Mouse (Mus musculus) CD8-positive naive resting alpha-beta T cell, adult 2 months (primary cell): Measurements from ENCODE around the gene Haspin.

Experiments
- DNase-seq, 2 experiments: peaks; one replicate each; pipeline ENCODE4 v3.0.0; 2022; ENCODE audit warnings: low read depth in 2 of 2, low spot score in 2 of 2

Gene Haspin

DNA sequence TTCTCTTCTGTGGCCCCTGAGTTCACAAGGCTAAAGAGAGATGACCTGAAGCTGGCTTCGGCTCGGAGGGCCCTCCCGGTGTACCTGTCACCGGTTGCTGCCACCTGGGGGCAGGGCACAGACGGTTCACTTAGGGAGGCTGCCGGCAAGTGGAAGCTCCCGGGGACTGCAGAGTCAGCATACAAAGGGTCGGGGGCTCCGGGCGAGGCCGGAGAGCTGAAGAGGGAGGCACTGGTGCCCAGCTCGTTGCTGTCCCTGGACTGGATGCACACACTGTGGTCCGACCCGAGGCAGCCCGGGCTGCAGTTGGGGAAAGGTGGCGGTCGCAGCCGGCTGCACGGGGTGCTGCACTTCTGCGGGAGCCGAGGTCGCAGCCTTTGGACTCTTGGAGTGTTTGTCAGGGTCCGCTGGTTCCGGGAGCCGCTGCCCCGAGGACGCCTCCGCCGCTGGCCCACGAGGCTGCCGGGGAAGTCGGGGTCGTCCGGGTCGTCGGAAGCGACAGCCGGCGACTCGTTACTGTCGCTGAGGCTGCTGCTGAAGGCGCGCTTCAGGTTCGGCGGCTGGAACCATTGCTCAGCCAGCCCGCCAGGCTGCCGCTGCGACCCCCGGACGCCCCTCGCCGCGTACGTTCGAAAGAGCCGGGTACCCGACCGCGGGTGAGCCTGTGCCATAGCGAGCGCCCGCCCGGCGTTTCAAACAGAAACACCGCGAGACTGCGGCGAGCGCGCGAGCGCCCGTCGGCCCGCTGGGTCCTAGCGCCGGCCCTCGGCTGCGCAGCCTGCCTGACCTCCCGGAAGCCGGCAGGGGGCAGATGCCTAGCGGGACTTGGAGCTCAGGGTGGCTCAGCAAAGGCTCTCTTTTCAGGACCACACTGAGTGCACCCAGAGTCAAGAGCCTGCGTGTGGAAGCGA, at the start of gene Haspin:
Gene Haspin, minus strand, starts transcription at position 704 of the 911 bp plus-strand sequence.
- DNase-seq, result peak; percentile 86 to 92

DNA sequence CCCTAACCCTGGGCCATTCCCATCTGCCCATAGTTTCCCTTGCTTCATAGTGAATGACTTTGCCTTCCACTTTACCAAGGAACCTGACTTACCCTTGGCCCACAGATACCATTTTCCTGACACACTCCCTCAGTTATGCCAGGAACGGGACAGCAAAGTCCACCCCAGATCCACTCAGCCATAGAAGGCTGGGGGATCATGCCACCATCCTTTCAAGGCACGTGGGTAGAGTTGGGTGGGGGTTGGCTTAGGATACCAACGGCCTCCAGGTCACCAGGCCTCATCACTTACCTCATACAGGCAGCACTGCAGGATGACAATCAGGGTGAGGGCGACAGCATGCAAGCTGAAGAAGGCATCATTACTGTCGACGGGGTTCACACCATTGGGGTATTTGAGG, 49.1 kb upstream of the Haspin start:
- no peak for DNase-seq

GRCm38 (mm10) chr11:73185872-73186615, 48.0 kb upstream of the Haspin start:
- DNase-seq, result no peak

GRCm38 (mm10) chr11:73177895-73178294, 39.8 kb upstream of the Haspin start:
- no peak for DNase-seq

GRCm38 (mm10) chr11:73177509-73177875, 39.4 kb upstream of the Haspin start:
- DNase-seq, result no peak

DNA sequence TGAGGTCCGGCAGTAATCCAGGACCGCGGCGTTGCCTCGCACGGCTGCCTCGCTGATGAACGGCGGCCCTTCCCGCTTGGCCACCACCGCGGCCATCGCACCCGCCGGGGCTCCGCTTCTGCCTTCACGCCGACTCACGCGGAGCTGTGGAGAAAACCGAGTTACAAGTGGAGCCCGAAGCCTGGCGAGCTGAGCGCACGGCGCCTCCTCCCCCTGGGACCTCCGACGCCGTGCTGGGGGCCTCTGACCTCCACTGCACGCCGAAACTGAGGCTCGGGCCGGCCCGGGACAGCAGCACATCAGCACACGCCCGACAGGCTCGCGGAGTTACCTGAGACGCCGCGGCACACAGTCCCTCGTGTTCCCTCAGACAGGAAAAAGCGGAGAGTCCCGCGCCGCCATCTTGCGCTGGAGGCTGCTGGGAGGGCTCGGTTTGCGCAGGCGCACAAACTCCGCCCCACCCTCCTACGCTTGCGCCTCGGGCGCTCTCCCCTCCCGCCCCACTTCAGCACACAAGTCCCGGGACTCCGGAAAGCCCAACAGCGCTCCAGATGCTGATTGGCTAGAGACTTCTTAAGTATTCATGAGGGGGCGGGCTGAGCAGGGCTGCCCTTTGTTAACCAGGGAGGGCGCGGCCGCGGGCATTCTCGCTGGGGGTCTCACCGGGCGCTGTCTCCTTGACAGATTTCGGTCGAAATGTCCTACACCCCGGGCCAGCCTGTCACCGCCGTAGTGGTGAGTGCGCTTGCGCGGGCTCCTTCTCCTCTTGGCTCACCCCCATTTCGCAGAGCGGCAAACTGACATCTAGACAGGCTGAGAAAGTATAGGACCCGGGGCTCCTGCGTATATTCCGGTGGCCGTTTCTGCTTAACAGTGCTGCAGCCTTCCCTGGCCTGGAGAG, 38.8 kb upstream of the Haspin start, which contains the start of the genes Emc6 and Tax1bp3:
Gene Emc6, minus strand, starts transcription at position 430 of the 901 bp plus-strand sequence.
Gene Tax1bp3, plus strand, starts transcription at position 476 of the 901 bp plus-strand sequence.
- DNase-seq, result peak; percentile 94 to 95

DNA sequence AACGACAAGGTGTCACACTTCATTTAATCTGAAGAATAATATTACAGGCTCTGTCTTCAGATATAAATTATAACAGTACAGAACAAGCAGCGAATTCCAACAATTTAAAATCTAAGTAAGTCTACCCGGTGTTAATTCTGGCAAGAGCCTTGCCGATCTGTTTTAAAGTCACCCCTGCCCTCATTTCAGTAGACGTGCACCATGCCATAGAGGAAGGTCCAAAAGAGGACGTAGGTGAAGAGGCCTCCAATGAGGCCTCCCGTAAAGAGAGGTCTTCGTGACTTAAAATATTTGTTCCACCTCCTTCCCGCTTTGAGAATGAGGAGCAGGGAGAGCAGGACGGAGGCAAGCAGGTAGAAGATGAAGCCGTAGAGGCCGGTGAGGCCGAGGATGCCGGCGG, 38.1 kb upstream of the Haspin start:
- DNase-seq, result no peak

DNA sequence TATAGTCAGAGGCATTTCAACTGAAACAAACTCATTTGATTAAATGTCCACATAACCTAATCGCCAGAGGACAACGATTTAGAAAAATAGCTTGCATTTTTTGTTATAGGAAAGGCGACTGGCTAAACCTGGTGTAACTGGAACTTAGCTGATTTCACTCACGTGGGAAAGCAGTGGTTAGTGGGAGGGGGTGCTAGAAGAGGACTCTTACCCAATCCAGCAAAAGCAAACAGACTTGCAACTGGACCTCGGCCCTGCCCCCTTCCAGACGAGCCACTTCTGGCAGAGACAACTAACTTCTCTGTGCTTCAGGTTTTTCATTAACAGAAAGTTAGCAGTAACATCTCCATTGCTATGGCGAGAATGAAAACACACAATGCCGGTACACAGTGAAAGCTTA, 37.5 kb upstream of the Haspin start:
- DNase-seq, result no peak

DNA sequence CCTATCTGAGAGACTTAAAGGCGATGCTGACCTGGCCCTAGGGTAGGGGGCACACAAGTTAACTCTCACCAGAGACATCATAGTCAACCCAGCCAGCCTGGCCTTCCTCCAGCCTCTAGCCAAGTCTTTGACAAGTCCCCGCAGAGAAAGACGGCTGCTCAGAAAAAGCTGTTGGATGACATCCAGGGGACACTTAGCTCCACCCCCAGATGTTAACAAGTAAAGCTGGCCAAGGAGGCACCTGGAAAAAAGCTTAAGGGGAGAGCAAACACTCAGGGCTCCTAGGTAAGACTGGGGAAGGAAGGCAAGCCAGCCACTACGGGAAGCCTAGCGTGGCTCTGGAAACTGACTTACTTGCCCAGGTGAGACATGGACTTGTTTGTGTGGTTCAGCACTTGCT, 34.1 kb upstream of the Haspin start:
- no peak for DNase-seq

- peak; percentile 28 to 51 for DNase-seq
These were observed 31.1 kb upstream of the Haspin start for GRCm38 (mm10) chr11:73169231-73169630.

GRCm38 (mm10) chr11:73168576-73168975, 30.5 kb upstream of the Haspin start:
- DNase-seq, result no peak

GRCm38 (mm10) chr11:73168071-73168470, 30.0 kb upstream of the Haspin start:
- no peak for DNase-seq

- no peak for DNase-seq
These were observed 24.2 kb upstream of the Haspin start for GRCm38 (mm10) chr11:73162284-73162683.

- no peak for DNase-seq
These were observed 23.5 kb upstream of the Haspin start for GRCm38 (mm10) chr11:73161616-73162015.

DNA sequence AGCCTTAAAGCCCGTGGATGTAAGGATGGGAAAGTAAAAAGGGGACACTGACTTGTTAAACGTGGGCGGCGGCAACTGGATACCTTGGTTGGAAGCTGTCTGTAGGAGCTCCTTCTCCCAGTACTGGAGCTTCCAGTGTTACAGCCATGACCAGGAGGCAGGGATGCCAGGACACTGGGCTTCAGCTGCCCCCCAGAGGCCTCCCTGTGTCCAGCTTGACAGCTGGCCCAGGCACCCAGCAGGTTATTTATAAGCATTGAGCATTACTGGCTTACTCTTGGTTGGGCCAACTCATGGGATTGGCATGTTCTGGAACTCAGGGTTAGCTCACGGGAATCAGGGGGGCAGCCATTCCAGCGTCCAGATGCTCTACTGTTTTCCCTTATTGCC, 22.7 kb upstream of the Haspin start:
- DNase-seq, result no peak

DNA sequence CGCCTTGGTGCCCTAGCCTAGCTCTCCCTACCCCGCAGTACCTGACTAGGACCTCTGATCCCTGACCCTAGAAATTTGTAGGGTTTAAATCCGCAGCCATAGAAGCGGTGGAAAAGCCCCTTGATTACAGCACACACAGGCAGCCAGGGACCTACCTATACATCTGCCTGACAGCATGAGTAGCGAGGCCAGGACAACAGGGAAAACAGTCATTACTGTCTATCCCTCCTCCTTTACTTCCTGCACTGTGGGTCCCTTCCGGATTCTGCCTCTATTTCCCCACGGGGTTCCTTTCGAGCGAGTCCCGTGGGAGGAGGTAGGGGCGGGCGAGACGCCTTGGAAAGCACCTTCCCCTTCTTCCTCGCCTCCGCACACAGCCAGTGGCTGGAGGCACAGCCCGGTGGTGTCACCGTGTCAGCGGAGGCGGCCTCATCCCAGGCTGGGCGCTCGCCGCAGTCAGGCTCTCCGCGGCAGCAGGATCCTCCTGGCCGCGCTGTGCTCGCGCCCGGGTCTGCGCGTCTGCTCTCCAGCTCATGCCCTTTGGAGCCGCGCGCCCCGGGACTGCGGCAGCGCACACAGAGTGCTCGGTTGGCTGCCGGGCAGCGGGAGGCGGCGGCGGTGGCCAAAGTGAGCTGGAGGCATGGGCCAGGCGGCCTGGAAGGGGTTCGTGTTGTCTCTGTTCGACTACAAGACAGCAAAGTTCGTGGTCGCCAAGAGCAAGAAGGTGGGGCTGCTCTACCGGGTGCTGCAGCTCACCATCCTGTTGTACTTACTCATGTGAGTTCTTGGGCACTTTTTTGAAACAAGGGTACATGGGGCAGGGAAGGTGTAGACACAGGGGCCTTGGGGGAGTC, 22.1 kb upstream of the Haspin start, which contains the start of gene P2rx5:
Gene P2rx5, plus strand, starts transcription at position 465 of the 854 bp plus-strand sequence.
- no peak for DNase-seq

DNA sequence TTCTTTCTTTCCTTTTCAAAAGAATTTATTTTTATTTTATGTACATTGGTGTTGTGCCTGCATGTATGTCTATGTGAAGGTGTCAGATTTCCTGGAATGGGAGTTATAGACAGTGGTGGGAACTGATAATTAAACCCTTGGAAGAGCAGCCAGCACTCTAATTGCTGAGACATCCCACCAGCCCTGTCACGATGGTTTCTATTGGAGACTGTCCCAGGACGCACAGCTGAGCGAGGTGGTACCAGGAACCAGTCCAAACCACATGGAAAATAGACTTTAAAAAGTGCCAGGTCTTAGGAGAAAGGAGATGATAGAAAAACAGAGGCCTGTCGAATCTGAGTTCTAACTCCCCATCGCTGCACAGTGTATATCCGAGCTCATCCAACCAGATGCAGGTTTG, 17.0 kb upstream of the Haspin start:
- no peak for DNase-seq

DNA sequence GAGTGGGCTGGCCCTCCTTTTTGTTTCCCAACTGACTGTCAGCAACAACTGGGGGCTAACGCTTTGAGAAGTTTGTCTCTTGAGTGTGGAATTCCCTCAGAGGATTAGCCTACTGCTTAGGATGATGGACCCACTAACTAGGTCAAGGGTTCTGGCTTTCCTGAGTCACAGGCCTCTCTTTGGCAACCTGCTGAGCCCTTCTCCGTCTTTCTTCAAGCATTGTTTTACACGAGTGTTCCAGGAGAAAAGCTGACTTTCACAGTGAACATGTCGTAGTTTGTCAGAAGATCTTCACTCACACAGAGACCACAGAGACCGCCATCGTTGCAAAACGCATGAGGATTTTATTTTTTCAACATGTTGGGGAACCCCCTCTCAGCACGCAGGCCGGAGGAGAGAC, 10.1 kb upstream of the Haspin start:
- DNase-seq, result no peak

GRCm38 (mm10) chr11:73146975-73147365, 8.9 kb upstream of the Haspin start:
- no peak for DNase-seq
